8 mouse cellular contexts compared by ENCODE assay signal in genomic region chr2:27541225-27541624, GRCm38 (mm10). TPM values are rescaled to one million over a fixed set of nuclear protein-coding genes. Genes with fewer than 3 reads are reported as not detected.
DNase-seq lines count a peak whose midpoint lies in the region; ATAC-seq and TF ChIP-seq lines count a peak whose summit lies in the region.

No protein-coding gene starts in this region.

- 0 out of 2 replicates have a peak overlapping the region, but pooled peaks have one; percentile 73 for H3K4me2 ChIP-seq in CH12.LX (ENCODE audit: insufficient read depth, low read depth, poor library complexity, severe bottlenecking)
- H3K4me2 ChIP-seq in forebrain, embryonic 16.5 days (ENCODE audit: low read length), result peak overlapping the region; percentile 83; the same call in 1 of the 2 replicates
- peak overlapping the region; percentile 76 for H3K4me2 ChIP-seq in liver, embryonic 13.5 days

- H3K27me3 ChIP-seq in erythroblast, embryonic 14.5 days (ENCODE audit: control insufficient read depth), result no peaks in the 10 kb centered on the region
- H3K27me3 ChIP-seq in CH12.LX (replicated peaks), result no peaks in the 10 kb centered on the region
- no peaks in the 10 kb centered on the region for H3K27me3 ChIP-seq in forebrain, embryonic 16.5 days (replicated peaks; ENCODE audit: control insufficient read depth, insufficient read depth, low read length)
- H3K27me3 ChIP-seq in liver, embryonic 13.5 days, result no peaks in the 10 kb centered on the region

- no peak for TF ChIP-seq EP300 in CH12.LX (IDR thresholded peaks at IDR 0.05; ENCODE audit: low read length)

- dilution Hi-C loops in CH12.LX (cut with MboI; ENCODE audit: extremely low pct_ligation_motif_present, extremely low pct_unique_long_range_greater_than_20kb, low sequenced_read_pairs), result no loop called here

- no peak for TF ChIP-seq CTCF in CH12.LX (conservative IDR thresholded peaks at IDR 0.05 in 1 of 2, IDR thresholded peaks at IDR 0.05 in 1 of 2; ENCODE audit: low read depth in 2 of 2, low read length in 2 of 2)

- no peak overlapping the region for H3K9ac ChIP-seq in CH12.LX (ENCODE audit: insufficient read depth, low read depth)
- no peak overlapping the region for H3K9ac ChIP-seq in forebrain, embryonic 16.5 days (replicated peaks; ENCODE audit: low read depth, low read length)
- peak overlapping the region; percentile 70 for H3K9ac ChIP-seq in liver, embryonic 13.5 days

- H3K27ac ChIP-seq in CH12.LX (ENCODE audit: insufficient read depth, low read depth), result no peak overlapping the region
- H3K27ac ChIP-seq in forebrain, embryonic 16.5 days (ENCODE audit: low read length), result no peak overlapping the region
- H3K27ac ChIP-seq in liver, embryonic 13.5 days, result peak overlapping the region; percentile 88

- peak overlapping the region; percentile 75 for H3K4me3 ChIP-seq in erythroblast, embryonic 14.5 days (replicated peaks)
- H3K4me3 ChIP-seq in CH12.LX (replicated peaks in 1 of 3; ENCODE audit: low read depth in 2 of 3, low read length in 2 of 3, poor library complexity in 1 of 3), result no peak overlapping the region
- H3K4me3 ChIP-seq in forebrain, embryonic 16.5 days (replicated peaks; ENCODE audit: low read length), result no peak overlapping the region
- peak overlapping the region; percentile 58 for H3K4me3 ChIP-seq in liver, embryonic 13.5 days (replicated peaks)

- 88% methylated on average over 3 of the region's 3 CpGs for WGBS in forebrain, embryonic 16.5 days
- 81% methylated on average over 3 of the region's 3 CpGs for WGBS in liver, embryonic 13.5 days (ENCODE audit: insufficient replicate concordance)

- no peaks in the 10 kb centered on the region for H3K9me3 ChIP-seq in erythroblast, embryonic 14.5 days (ENCODE audit: control insufficient read depth, low read length)
- peaks cover 2% of the 10 kb centered on the region for H3K9me3 ChIP-seq in CH12.LX (replicated peaks; ENCODE audit: low read length)
- H3K9me3 ChIP-seq in forebrain, embryonic 16.5 days (ENCODE audit: control insufficient read depth, low read length), result no peaks in the 10 kb centered on the region
- H3K9me3 ChIP-seq in liver, embryonic 13.5 days (replicated peaks), result no peaks in the 10 kb centered on the region

- no peak for ATAC-seq in erythroblast, adult 5-6 weeks (replicated peaks; ENCODE audit: low FRiP score, poor library complexity, severe bottlenecking)
- ATAC-seq in forebrain, embryonic 16.5 days, result no peak
- ATAC-seq in liver, embryonic 13.5 days (ENCODE audit: low read depth), result no peak
- no peak for ATAC-seq in CD4-positive, CD25-positive, alpha-beta regulatory T cell, adult 4 months

- no peaks in the 10 kb centered on the region for H3K79me2 ChIP-seq in CH12.LX (replicated peaks; ENCODE audit: control insufficient read depth, extremely low read depth, insufficient read depth, poor library complexity, severe bottlenecking)

- in situ Hi-C loops in CH12.LX (cut with MboI; ENCODE audit: low pct_ligation_motif_present, low pct_unique_long_range_greater_than_20kb, low sequenced_read_pairs), result no loop called here

- TF ChIP-seq POLR2A in CH12.LX (IDR thresholded peaks at IDR 0.05; ENCODE audit: low read depth, low read length), result no peak

- intact Hi-C loops in gastrocnemius, postnatal 14 days (cut with DNase I; ENCODE audit: low total_unique reads), result loop anchor here (10.0 kb wide), 1 partner anchor 344 kb away; the partner anchor contains the start of gene Col5a1

- H3K36me3 ChIP-seq in erythroblast, embryonic 14.5 days (ENCODE audit: control insufficient read depth), result peaks cover 18% of the 10 kb centered on the region
- H3K36me3 ChIP-seq in CH12.LX (replicated peaks in 1 of 2; ENCODE audit: control insufficient read depth in 1 of 2, insufficient read depth in 1 of 2, low read length in 1 of 2), result peaks cover 0 to 17% of the 10 kb centered on the region in 2 experiments
- H3K36me3 ChIP-seq in forebrain, embryonic 16.5 days (ENCODE audit: control insufficient read depth, insufficient read depth), result peaks cover 2% of the 10 kb centered on the region; the same call in 1 of the 2 replicates
- H3K36me3 ChIP-seq in liver, embryonic 13.5 days, result peaks cover 17% of the 10 kb centered on the region

- DNase-seq in CH12.LX (ENCODE audit: extremely low read depth) (no peak), adipocyte (ENCODE audit: low spot score) (no peak)
- DNase-seq in liver, embryonic 13.5 days, result no peak
- no peak for DNase-seq in gastrocnemius, postnatal 14 days

- no peak for TF ChIP-seq RAD21 in CH12.LX (IDR thresholded peaks at IDR 0.05; ENCODE audit: low read depth, low read length)

- H3K4me1 ChIP-seq in erythroblast, embryonic 14.5 days (ENCODE audit: control insufficient read depth), result peaks cover 23% of the 10 kb centered on the region
- peaks cover 5 to 16% of the 10 kb centered on the region in 2 experiments; a peak in 3 of 4 replicates for H3K4me1 ChIP-seq in CH12.LX (ENCODE audit: control insufficient read depth in 1 of 2, insufficient read depth in 2 of 2)
- H3K4me1 ChIP-seq in forebrain, embryonic 16.5 days (replicated peaks; ENCODE audit: control insufficient read depth, insufficient read depth, low read length), result peaks cover 15% of the 10 kb centered on the region
- H3K4me1 ChIP-seq in liver, embryonic 13.5 days (replicated peaks), result peaks cover 24% of the 10 kb centered on the region

TF ChIP-seq in CH12.LX, 34 proteins besides CTCF, POLR2A, EP300 and RAD21:
- TF ChIP-seq IRF4 (IDR thresholded peaks at IDR 0.05; ENCODE audit: low read depth, low read length), result no peak
- no peak for TF ChIP-seq BHLHE40 (IDR thresholded peaks at IDR 0.05; ENCODE audit: low read depth, low read length)
- TF ChIP-seq ZMIZ1 (IDR thresholded peaks at IDR 0.05; ENCODE audit: low read depth, low read length), result no peak
- TF ChIP-seq SMC3 (IDR thresholded peaks at IDR 0.05; ENCODE audit: low read depth, low read length), result no peak
TF ChIP-seq in CH12.LX: peak in this region for 0.

RNA-seq across cellular contexts. Expression of gene Wdr5, which starts 26.3 kb away (rescaled TPM):
- polyA plus RNA-seq in erythroblast, embryonic 14.5 days (2012), result 0.79 and 1.2 TPM in 2 replicates
- 6.1 and 9.2 TPM in 2 replicates for total RNA-seq in erythroblast, adult 5-6 weeks (2015; ENCODE audit: low replicate concordance)
- total RNA-seq in erythroblast, adult 5-6 weeks (2017; ENCODE audit: low replicate concordance), result 15.3 and 17.4 TPM in 2 replicates
- total RNA-seq in CH12.LX (2012; rRNA removed) (33.9 and 37.2 TPM in 2 replicates), CH12.LX (2014; rRNA removed) (55.5 and 56.0 TPM in 2 replicates)
- 54.8 and 54.9 TPM in 2 replicates for polyA plus RNA-seq in CH12.LX (2012; ENCODE audit: insufficient read length, low read depth)
- 51.8 and 56.9 TPM in 2 replicates for polyA plus RNA-seq in forebrain, embryonic 16.5 days (2015; fragmentation: Nextera tagmentation; extraction: Ambion mirVana)
- 32.1 and 35.9 TPM in 2 replicates for polyA plus RNA-seq in liver, embryonic 13.5 days (2015; fragmentation: Nextera tagmentation; extraction: Ambion mirVana)
- polyA plus RNA-seq in CD4-positive, CD25-positive, alpha-beta regulatory T cell, adult 4 months (2017; shearing (Covaris generic)), result 10 to 100 TPM; 15.6 to 17.1 TPM
- 10 to 100 TPM; 17.5 to 20.9 TPM for total RNA-seq in gastrocnemius, postnatal 14 days (2021)

RNA-seq across cellular contexts. Expression of gene Brd3, which starts 33.8 kb away (rescaled TPM):
- polyA plus RNA-seq in erythroblast, embryonic 14.5 days (2012), result 7.7 and 11.4 TPM in 2 replicates
- 20.9 and 22.9 TPM in 2 replicates for total RNA-seq in erythroblast, adult 5-6 weeks (2015; ENCODE audit: low replicate concordance)
- total RNA-seq in erythroblast, adult 5-6 weeks (2017; ENCODE audit: low replicate concordance), result 10.6 and 14.1 TPM in 2 replicates
- total RNA-seq in CH12.LX (2012; rRNA removed) (5.2 and 6.6 TPM in 2 replicates), CH12.LX (2014; rRNA removed) (2.5 TPM in 2 replicates)
- 15.6 and 17.1 TPM in 2 replicates for polyA plus RNA-seq in CH12.LX (2012; ENCODE audit: insufficient read length, low read depth)
- polyA plus RNA-seq in forebrain, embryonic 16.5 days (2015; fragmentation: Nextera tagmentation; extraction: Ambion mirVana), result 152 and 153 TPM in 2 replicates
- polyA plus RNA-seq in liver, embryonic 13.5 days (2015; fragmentation: Nextera tagmentation; extraction: Ambion mirVana), result 25.0 and 37.2 TPM in 2 replicates
- polyA plus RNA-seq in CD4-positive, CD25-positive, alpha-beta regulatory T cell, adult 4 months (2017; shearing (Covaris generic)), result 10 to 100 TPM; 33.5 to 34.3 TPM
- total RNA-seq in gastrocnemius, postnatal 14 days (2021), result 10 to 100 TPM; 23.7 to 35.2 TPM

Comparison
In these comparisons a context has a peak if more than half of its experiments do, and no peak if none do; other contexts are left out.
1. H3K4me3 ChIP-seq: peak in erythroblast, embryonic 14.5 days (single experiment) and liver, embryonic 13.5 days (single experiment); none in CH12.LX (0 of 3) and forebrain, embryonic 16.5 days (single experiment).
2. Peak in every context shown above with its lines, with median percentiles within 50 percentile points of each other: H3K4me2 ChIP-seq.